Mouse (Mus musculus) v-Abl transformed pro-B cells (cell line): Measurements from ENCODE around the gene Gas7.

Experiments
- in situ Hi-C, 2 experiments: fragments of 400-800 bp; cut with MboI; formaldehyde crosslinking; loops; one replicate each; pipeline ENCODE4 v1.15.1; 2025; ENCODE audit not compliant: unreplicated experiment in 2 of 2

Gas7 gene

DNA sequence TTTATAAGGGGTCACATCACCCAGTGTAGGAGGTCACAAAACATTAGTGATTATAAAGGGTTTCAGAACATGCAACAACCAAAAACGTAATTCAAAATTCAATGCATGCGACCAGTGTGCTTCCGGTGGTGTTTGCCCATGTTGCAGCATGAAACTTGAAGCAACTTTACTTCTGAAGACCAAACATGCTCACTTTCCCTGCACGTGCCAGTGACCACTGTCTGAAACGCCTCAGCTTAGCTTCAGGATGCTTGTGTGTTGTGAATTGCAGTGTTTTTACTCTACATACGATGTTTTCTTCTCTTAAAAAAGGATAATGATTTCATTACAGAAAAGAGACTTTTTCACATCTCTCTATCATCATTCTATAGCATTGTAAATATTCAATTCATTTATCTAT is 283.1 kb downstream of the Gas7 start:
- in situ Hi-C loops = no loop called here
